Mouse (Mus musculus) heart, postnatal 0 days (tissue): ENCODE measurements around the gene Rac2. TPM values are rescaled to one million over a fixed set of nuclear protein-coding genes. Genes with fewer than 3 reads are reported as not detected.

Experiments used
- ATAC-seq: fragments of 200-750 bp; cut with Nextera tagmentation; 2 replicates; pipeline ENCODE4 v1.8.0; 2017; ENCODE audit warnings: low read depth, moderate number of reproducible peaks, moderate library complexity; ENCODE audit not compliant: insufficient read depth
- DNase-seq: peaks from one replicate; pipeline ENCODE4 v3.0.0-alpha.2; 2016; ENCODE audit warnings: low spot score
- H3K27ac ChIP-seq: fragments of 300-500 bp; sonication (generic); 2 replicates; pipeline ENCODE4 v1.5.1; 2014; ENCODE audit warnings: low read depth, mild to moderate bottlenecking
- H3K27me3 ChIP-seq: fragments of 300-500 bp; sonication (generic); 2 replicates; pipeline ENCODE4 v1.6.1; 2014; ENCODE audit warnings: low read length, mixed read lengths; ENCODE audit not compliant: control insufficient read depth, insufficient read depth
- H3K36me3 ChIP-seq: fragments of 300-500 bp; sonication (generic); replicated peaks from 2 replicates; pipeline ENCODE4 v1.6.1; 2014; ENCODE audit warnings: low read length, mixed read lengths; ENCODE audit not compliant: control insufficient read depth, insufficient read depth
- H3K4me1 ChIP-seq: fragments of 300-500 bp; sonication (generic); 2 replicates; pipeline ENCODE4 v1.6.1; 2014; ENCODE audit warnings: antibody characterized with exemption; ENCODE audit not compliant: control insufficient read depth, insufficient read depth
- H3K4me2 ChIP-seq: fragments of 300-500 bp; sonication (generic); 2 replicates; pipeline ENCODE4 v1.6.1; 2014; ENCODE audit warnings: low read depth, mild to moderate bottlenecking, low read length, moderate library complexity
- H3K4me3 ChIP-seq: fragments of 300-500 bp; sonication (generic); 2 replicates; pipeline ENCODE4 v1.5.1; 2014; ENCODE audit warnings: low read depth, low read length
- H3K9ac ChIP-seq: fragments of 300-500 bp; sonication (generic); replicated peaks from 2 replicates; pipeline ENCODE4 v1.6.1; 2014; ENCODE audit warnings: low read depth, low read length, mixed read lengths
- H3K9me3 ChIP-seq: fragments of 300-500 bp; sonication (generic); replicated peaks from 2 replicates; pipeline ENCODE4 v1.6.1; 2016; ENCODE audit warnings: low read length; ENCODE audit not compliant: control insufficient read depth
- CTCF ChIP-seq: IDR thresholded peaks from 2 replicates; pipeline ENCODE4 v1.5.1; 2016; ENCODE audit warnings: antibody characterized with exemption, control low read depth, low read depth
- EP300 ChIP-seq: IDR thresholded peaks from 2 replicates; pipeline ENCODE4 v1.6.1; 2016; ENCODE audit warnings: antibody characterized with exemption, low read depth
- WGBS: fragments of 180-500 bp; shearing (Covaris S2); extraction: QIAGEN DNeasy Blood & Tissue Kit; methylation state at CpG from one replicate; pipeline ENCODE4 v1.1.7; 2014; 5-methylcytosine and 5-hydroxymethylcytosine counted together
- polyA plus RNA-seq: library from polyadenylated mRNA; unstranded; fragments of >200 nt; fragmentation: Nextera tagmentation; extraction: Ambion mirVana; gene quantifications from 2 replicates; pipeline ENCODE4 v1.2.1, GENCODE M21; 2015
- total RNA-seq: library from RNA; depleted of rRNA; stranded (reverse); fragments of >200 nt; gene quantifications from 2 replicates; pipeline ENCODE4 v1.2.3, GENCODE M21; 2014; ENCODE audit warnings: low replicate concordance

Rac2 gene
- total and polyA plus RNA-seq, 2 experiments from 2014 or later = 3.1 to 4.0 TPM

- H3K4me2 ChIP-seq = no peak overlapping the region
- H3K9me3 ChIP-seq = no peaks in the 10 kb centered on the region
- no peak overlapping the region for H3K4me3 ChIP-seq
- 84% methylated on average over 5 of the region's 5 CpGs for WGBS
- H3K36me3 ChIP-seq = peaks cover 17% of the 10 kb centered on the region
- H3K27ac ChIP-seq = no peak overlapping the region
- DNase-seq (peak; percentile 16), ATAC-seq (no peak)
- TF ChIP-seq EP300 (no peak), CTCF (no peak)
- no peaks in the 10 kb centered on the region for H3K27me3 ChIP-seq
- peaks cover 19% of the 10 kb centered on the region for H3K4me1 ChIP-seq
- H3K9ac ChIP-seq = no peak overlapping the region
These were observed 48.4 kb downstream of the Rac2 start for GRCm38 (mm10) chr15:78524163-78524562.

- Histone ChIP-seq H3K27ac (no peak overlapping the region), H3K4me3 (no peak overlapping the region), H3K4me1 (peaks cover 16% of the 10 kb centered on the region; the same call in 1 of the 2 replicates), H3K36me3 (peaks cover 17% of the 10 kb centered on the region), H3K9me3 (no peaks in the 10 kb centered on the region), H3K27me3 (no peaks in the 10 kb centered on the region), H3K4me2 (no peak overlapping the region), H3K9ac (peak overlapping the region; percentile 23; the same call in 1 of the 2 replicates)
- WGBS = 80% methylated on average over 6 of the region's 6 CpGs
- ATAC-seq (no peak), DNase-seq (no peak)
- no peak for TF ChIP-seq EP300
These were observed 50.7 kb downstream of the Rac2 start for GRCm38 (mm10) chr15:78521892-78522291.

DNA sequence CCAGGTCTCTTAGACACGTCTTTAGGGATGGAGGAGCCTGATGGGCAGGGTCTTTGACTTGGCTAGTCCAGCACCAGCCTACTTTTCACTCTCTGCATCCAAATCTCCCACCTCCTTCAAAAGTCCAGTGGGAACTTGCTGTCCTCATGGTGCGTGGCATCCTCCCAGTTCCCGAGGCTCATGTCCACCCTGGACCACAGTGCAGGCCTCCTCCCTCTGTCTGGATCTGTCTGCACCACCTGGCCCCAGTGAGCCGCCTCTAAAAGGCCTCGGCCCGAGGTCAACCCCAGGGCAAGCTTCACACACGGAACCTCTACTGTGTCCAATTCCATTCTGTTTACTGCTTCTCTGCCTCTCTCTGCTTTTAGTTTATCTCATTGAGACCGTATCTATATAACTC, 51.3 kb downstream of the Rac2 start:
- H3K9me3 ChIP-seq = no peaks in the 10 kb centered on the region
- peaks cover 16% of the 10 kb centered on the region; the same call in 1 of the 2 replicates for H3K4me1 ChIP-seq
- H3K4me3 ChIP-seq = no peak overlapping the region
- no peak overlapping the region for H3K27ac ChIP-seq
- peaks cover 17% of the 10 kb centered on the region for H3K36me3 ChIP-seq
- ATAC-seq (no peak), DNase-seq (no peak)
- H3K27me3 ChIP-seq = no peaks in the 10 kb centered on the region
- H3K9ac ChIP-seq = no peak overlapping the region
- TF ChIP-seq EP300 (no peak), CTCF (no peak)
- no peak overlapping the region for H3K4me2 ChIP-seq
- WGBS = 70% methylated on average over 8 of the region's 8 CpGs

GRCm38 (mm10) chr15:78520112-78520715, 52.4 kb downstream of the Rac2 start:
- no peaks in the 10 kb centered on the region for H3K27me3 ChIP-seq
- peaks cover 10% of the 10 kb centered on the region; the same call in 1 of the 2 replicates for H3K36me3 ChIP-seq
- peaks cover 16% of the 10 kb centered on the region; the same call in 1 of the 2 replicates for H3K4me1 ChIP-seq
- 55% methylated on average over 13 of the region's 13 CpGs for WGBS
- H3K4me2 ChIP-seq = no peak overlapping the region
- TF ChIP-seq CTCF (peak; percentile 1; the same call in 1 of the 2 replicates), EP300 (peak; percentile 87; the same call in 1 of the 2 replicates)
- H3K9me3 ChIP-seq = no peaks in the 10 kb centered on the region
- H3K9ac ChIP-seq = no peak overlapping the region
- DNase-seq = peak; percentile 41
- H3K27ac ChIP-seq = peak overlapping the region; percentile 50
- peak; percentile 77 for ATAC-seq
- H3K4me3 ChIP-seq = no peak overlapping the region

DNA sequence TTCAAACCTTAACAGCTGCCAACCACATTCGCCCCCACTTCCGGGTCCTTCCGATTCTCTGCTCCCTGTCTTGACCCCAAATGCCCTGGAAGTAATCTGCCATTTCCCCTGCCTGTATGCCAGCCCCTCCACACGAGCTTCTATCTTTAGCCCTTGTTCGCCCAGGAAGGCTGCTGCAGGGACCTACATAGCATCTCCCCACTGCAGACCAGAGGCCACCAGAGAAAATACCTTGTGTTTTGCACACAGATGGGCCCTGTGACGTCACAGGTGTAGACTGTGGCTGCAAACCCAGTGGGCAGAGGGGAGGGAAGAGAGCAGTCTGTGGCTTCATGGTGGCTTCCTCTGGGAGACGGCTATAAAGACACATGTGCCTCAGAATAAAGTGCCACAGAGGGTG, 54.4 kb downstream of the Rac2 start:
- H3K9ac ChIP-seq = no peak overlapping the region
- no peak overlapping the region for H3K4me2 ChIP-seq
- no peaks in the 10 kb centered on the region for H3K27me3 ChIP-seq
- peaks cover 16% of the 10 kb centered on the region; the same call in 1 of the 2 replicates for H3K4me1 ChIP-seq
- ATAC-seq = no peak
- no peak for DNase-seq
- no peaks in the 10 kb centered on the region for H3K9me3 ChIP-seq
- H3K36me3 ChIP-seq = no peaks in the 10 kb centered on the region
- no peak overlapping the region for H3K4me3 ChIP-seq
- no peak overlapping the region for H3K27ac ChIP-seq
- TF ChIP-seq EP300 (no peak), CTCF (no peak)
- whole genome bisulfite sequencing = 37% methylated on average over 7 of the region's 7 CpGs

DNA sequence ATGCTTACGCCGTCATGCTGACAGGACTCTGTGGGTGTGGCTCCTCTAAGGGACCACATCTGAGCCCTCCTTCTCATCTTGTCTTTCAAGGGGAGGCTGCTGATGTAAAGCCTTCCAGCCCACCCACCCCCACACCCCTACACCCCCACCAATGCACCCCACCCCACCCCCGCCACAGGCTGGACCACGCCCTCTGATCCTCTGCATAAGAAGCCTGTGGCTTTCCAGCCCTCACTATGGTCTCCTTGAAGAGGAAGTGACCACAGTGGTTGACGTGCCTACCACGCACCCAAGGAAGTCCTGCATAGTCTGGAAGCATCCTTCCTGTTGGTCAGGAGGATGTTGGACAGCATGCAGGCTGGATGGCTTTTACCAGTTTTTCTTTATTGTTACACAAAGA, 56.8 kb downstream of the Rac2 start:
- no peak for ATAC-seq
- no peak overlapping the region for H3K27ac ChIP-seq
- H3K9me3 ChIP-seq = no peaks in the 10 kb centered on the region
- 74% methylated on average over 6 of the region's 6 CpGs for WGBS
- no peak for DNase-seq
- no peaks in the 10 kb centered on the region for H3K27me3 ChIP-seq
- no peaks in the 10 kb centered on the region for H3K36me3 ChIP-seq
- H3K4me2 ChIP-seq = no peak overlapping the region
- H3K4me1 ChIP-seq = peaks cover 15% of the 10 kb centered on the region; the same call in 1 of the 2 replicates
- TF ChIP-seq EP300 (no peak), CTCF (no peak)
- H3K9ac ChIP-seq = no peak overlapping the region
- no peak overlapping the region for H3K4me3 ChIP-seq
